43 mouse cellular contexts compared by ENCODE assay signal in genomic region chr1:132229667-132230066, GRCm38 (mm10). TPM values are rescaled to one million over a fixed set of nuclear protein-coding genes. Genes with fewer than 3 reads are reported as not detected.
"Had no signal": no experiment of that assay in that cellular context is flagged by ENCODE, and none has a peak within 500 bp of the region (broad histone marks: within the 10 kb centered on the region; RNA-seq: fewer than 3 reads in every experiment).

Gene Gm10188, minus strand, starts transcription at chr1:132229767.

- DNase-seq: heart, postnatal 10 days; heart, postnatal 14 days; heart, postnatal 36 days; heart, postnatal 4 days; kidney, adult 11 months; kidney, adult 18-20 months; kidney, adult 2 months; kidney, adult 8-10 months; kidney, adult 9 months; kidney, postnatal 10 days; kidney, postnatal 14 days; kidney, postnatal 25 days; kidney, postnatal 36 days; kidney, postnatal 4 days; layer of hippocampus, adult 9-11 months; layer of hippocampus, postnatal 36 days had no signal

- H3K9ac ChIP-seq: heart, embryonic 12.5 days; heart, embryonic 13.5 days; heart, embryonic 15.5 days; hindbrain, embryonic 12.5 days; hindbrain, embryonic 13.5 days; hindbrain, embryonic 14.5 days; hindbrain, embryonic 15.5 days; intestine, embryonic 15.5 days; kidney, embryonic 15.5 days had no signal

- H3K4me1 ChIP-seq: heart, embryonic 10.5 days; heart, embryonic 12.5 days; heart, embryonic 13.5 days; heart, embryonic 15.5 days; intestine, embryonic 15.5 days had no signal

- H3K4me3 ChIP-seq: heart, embryonic 10.5 days; heart, embryonic 12.5 days; heart, embryonic 13.5 days; heart, embryonic 15.5 days; hindbrain, embryonic 10.5 days; hindbrain, embryonic 12.5 days; hindbrain, embryonic 13.5 days; hindbrain, embryonic 15.5 days; intestine, embryonic 15.5 days; kidney, embryonic 15.5 days; layer of hippocampus, adult 2 months had no signal

- H3K9me3 ChIP-seq: heart, embryonic 10.5 days; heart, embryonic 12.5 days; heart, embryonic 13.5 days; heart, embryonic 15.5 days; hindbrain, embryonic 10.5 days; hindbrain, embryonic 12.5 days; hindbrain, embryonic 13.5 days; hindbrain, embryonic 15.5 days; intestine, embryonic 15.5 days; kidney, embryonic 15.5 days had no signal

- H3K4me2 ChIP-seq: heart, embryonic 11.5 days; heart, embryonic 12.5 days; heart, embryonic 13.5 days; heart, embryonic 15.5 days; hindbrain, embryonic 12.5 days; hindbrain, embryonic 13.5 days; hindbrain, embryonic 14.5 days; hindbrain, embryonic 15.5 days; intestine, embryonic 15.5 days; kidney, embryonic 15.5 days had no signal

- H3K36me3 ChIP-seq: heart, embryonic 10.5 days; heart, embryonic 12.5 days; heart, embryonic 13.5 days; heart, embryonic 15.5 days; hindbrain, embryonic 10.5 days; hindbrain, embryonic 12.5 days; hindbrain, embryonic 13.5 days; hindbrain, embryonic 15.5 days; intestine, embryonic 15.5 days; kidney, embryonic 15.5 days had no signal

- H3K27me3 ChIP-seq: hindbrain, embryonic 15.5 days; intestine, embryonic 15.5 days had no signal

- ATAC-seq: hindbrain, embryonic 16.5 days; hindbrain, postnatal 0 days; inflammation-experienced regulatory T-cells, adult 6 months; intestine, embryonic 15.5 days; intestine, embryonic 16.5 days; intestine, postnatal 0 days had no signal

- H3K27ac ChIP-seq: heart, embryonic 10.5 days; heart, embryonic 13.5 days; heart, embryonic 15.5 days; hindbrain, embryonic 10.5 days; hindbrain, embryonic 12.5 days; hindbrain, embryonic 13.5 days; hindbrain, embryonic 14.5 days; hindbrain, embryonic 15.5 days; hindbrain, postnatal 0 days; intestine, embryonic 15.5 days; kidney, embryonic 15.5 days; kidney, postnatal 0 days; layer of hippocampus, adult 2 months had no signal

RNA-seq across cellular contexts. Expression of gene Gm10188, which starts in this region (rescaled TPM):
- polyA plus RNA-seq: heart, embryonic 10.5 days; heart, embryonic 11.5 days; heart, embryonic 12.5 days; heart, embryonic 13.5 days; heart, embryonic 14.5 days; heart, embryonic 15.5 days; heart, embryonic 16.5 days; heart, postnatal 0 days; hindbrain, embryonic 11.5 days; hindbrain, embryonic 16.5 days; inflammation-experienced regulatory T-cells, adult 6 months; intestine, embryonic 14.5 days; intestine, embryonic 15.5 days; intestine, embryonic 16.5 days; intestine, postnatal 0 days; kidney, adult 2 months; kidney, embryonic 14.5 days; kidney, embryonic 15.5 days; kidney, embryonic 16.5 days; kidney, postnatal 0 days; large intestine, adult 2 months had no signal
